Mouse (Mus musculus): ENCODE measurements around the gene Rimbp3. TPM values are rescaled to one million over a fixed set of nuclear protein-coding genes. Genes with fewer than 3 reads are reported as not detected.
"Not testable (repeated sequence)": the region's sequence is repeated elsewhere in the genome, so short reads cannot be mapped to it uniquely, and the experiment has no call there.

Rimbp3 gene
- total RNA-seq (2022) = under 1 TPM in 3 of 4 experiments, not detected in 1; 0.14 to 0.44 (median 0.22) TPM

DNA sequence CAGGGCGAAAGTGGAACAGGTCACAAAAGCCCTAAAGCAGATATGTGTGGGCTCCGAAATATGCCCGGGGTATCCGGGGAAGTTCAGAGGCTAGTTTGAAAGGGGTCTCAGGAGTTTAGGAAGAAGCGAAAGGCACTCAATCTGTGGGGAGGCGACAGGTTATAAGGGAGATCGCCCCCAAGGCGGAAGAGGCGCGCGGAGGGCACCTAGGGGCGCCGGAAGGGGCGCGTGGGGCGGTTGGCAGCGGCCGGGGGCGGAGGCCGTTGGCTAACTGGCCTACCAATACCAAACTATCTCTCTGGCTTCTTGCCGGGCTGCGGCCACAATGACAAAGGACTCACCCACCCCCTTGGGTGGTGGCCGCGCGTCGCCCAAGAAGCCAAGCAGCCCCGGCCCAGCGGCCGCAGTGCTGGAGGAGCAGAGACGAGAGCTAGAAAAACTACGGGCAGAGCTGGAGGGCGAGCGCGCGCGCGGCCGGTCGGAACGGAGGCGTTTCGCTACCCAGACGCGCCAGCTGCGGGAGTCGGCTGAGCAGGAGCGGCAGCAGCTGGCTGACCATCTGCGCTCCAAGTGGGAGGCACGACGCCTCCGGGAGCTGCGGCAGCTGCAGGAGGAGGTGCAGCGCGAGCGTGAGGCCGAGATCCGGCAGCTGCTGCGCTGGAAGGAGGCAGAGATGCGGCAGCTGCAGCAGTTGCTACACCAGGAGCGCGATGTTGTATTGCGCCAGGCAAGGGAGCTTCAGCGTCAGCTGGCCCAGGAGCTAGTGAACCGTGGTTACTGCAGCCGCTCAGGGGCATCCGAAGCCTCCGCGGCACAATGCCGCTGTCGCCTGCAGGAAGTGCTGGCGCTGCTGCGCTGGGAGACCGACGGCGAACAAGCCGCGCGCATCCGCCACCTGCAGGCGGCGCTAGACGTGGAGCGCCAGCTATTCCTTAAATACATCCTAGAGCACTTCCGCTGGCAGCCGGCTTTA is at the start of gene Rimbp3:
Rimbp3 (plus strand) TSS at position 215 of the 973 bp plus-strand sequence.
- peak; percentile 73 for DNase-seq (ENCODE audit: low spot score)

DNA sequence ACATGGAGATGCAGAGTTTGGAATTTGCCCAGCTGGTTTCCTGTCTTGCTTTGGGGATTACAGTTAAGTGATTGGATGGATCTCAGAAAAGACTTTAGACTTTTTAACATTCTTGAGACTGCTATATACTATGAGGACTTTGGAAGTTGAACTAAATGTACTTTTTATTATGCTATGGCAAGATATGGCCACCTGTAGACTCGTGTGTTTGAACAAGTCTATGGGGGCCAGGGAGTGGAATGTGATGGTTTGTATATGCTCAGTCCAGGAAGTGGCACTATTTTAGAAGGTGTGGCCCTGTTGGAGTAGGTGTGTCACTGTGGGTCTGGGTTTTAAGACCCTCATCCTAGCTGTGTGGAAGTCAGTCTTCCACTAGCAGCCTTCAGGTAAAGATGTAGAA is 42.9 kb upstream of the Rimbp3 start:
- DNase-seq (ENCODE audit: low spot score) = not testable (repeated sequence)

DNA sequence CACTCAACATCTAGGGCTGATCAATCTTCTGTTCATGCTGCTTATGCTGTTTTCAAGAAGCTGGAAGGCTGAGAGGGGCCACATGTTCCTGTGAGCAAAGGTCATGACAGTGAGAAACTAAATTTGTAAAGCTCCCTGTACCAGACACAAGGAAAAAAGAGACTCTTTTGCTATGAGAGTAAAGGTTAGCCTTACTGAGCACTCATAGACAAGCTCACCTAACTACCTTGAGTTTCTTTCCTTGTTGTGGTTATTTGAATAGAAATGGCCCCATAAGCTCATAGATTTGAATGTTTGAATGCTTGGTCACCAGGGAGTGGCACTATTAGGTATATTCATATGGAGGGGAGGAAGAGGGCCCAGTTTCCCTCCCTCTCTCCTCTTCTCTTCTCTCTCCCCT is 41.2 kb upstream of the Rimbp3 start:
- DNase-seq (ENCODE audit: low spot score) = no peak

DNA sequence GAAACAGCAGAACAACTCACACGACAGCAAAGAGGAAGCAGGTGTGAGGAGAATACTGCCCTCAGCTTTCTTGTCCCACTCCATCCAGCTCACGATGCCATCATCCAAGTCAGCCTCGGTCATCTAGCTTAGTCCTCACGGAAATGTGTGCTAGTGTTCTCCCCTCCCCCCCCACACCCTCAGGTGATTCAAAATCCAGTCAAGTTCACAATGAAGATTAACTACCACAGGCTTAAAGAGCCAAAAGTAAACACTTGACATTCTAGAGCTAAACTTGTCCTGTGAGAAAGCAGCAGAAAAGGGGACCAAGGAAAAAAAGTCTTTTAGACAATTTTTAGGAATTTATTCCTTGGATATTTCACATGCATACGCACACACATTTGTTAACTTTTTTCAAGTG is 40.4 kb upstream of the Rimbp3 start:
- no peak for DNase-seq (ENCODE audit: low spot score)

DNA sequence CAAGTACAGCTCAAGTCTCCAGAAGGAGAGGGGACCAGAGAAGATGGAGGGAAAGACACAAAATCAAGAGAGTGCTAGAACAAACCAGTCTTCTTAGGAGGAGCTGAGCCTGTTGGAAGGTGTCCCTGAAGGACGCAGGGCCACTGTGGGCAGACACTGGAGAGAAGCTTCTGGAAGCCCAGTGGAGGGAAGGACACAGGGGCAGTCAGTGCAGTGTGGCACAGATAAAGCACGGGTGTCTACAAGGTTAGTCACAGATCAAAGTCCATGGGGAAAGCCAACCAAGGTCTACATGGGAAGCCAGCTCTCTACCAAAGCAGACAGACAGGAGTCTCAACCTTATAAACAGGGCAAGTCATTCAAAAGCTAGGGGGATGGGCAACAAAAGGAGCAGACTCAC is 32.6 kb upstream of the Rimbp3 start:
- no peak for DNase-seq (ENCODE audit: low spot score)

DNA sequence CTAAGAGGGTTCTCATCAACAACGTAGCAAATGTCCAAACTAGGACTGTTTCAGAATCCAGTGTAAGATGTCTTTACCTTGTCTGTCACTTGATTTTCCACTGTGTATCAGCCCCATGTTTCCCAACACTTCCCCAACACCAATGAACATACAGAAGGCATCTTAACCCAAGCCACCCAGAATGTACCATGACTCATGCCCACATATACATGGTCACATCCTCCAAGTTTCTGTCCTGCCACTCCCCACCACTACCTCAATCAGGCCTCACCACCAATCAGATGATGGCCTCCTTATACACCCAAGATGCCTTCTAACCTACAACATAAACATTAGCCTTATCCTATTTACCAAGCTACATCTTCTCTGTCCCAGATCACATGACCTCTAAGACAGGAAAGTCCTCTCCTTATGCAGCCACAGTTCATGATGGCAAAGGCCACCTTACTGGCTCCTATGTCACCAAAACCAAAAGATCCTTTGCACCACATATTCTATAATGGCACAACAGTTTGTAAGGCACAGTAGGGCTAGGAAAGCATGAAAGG is 30.7 kb upstream of the Rimbp3 start:
- DNase-seq (ENCODE audit: low spot score) = no peak

DNA sequence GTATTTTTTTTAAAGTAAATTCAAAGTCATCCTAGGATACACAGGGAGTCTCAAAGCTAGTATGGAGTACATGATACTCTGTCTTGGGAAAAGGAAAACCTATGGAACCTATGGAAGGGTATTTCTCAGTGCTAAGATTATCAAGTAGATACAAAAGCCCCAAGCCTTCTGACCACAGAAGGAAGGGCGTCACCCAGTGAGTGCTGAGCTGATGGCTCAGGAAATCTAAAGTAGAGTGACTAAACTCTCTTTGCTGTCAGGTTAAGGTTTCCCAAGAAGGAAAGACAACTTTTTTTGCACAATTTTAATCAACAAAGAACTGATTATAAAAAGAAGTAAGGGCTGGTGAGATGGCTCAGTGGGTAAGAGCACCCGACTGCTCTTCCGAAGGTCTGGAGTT is 28.7 kb upstream of the Rimbp3 start:
- no peak for DNase-seq (ENCODE audit: low spot score)

DNA sequence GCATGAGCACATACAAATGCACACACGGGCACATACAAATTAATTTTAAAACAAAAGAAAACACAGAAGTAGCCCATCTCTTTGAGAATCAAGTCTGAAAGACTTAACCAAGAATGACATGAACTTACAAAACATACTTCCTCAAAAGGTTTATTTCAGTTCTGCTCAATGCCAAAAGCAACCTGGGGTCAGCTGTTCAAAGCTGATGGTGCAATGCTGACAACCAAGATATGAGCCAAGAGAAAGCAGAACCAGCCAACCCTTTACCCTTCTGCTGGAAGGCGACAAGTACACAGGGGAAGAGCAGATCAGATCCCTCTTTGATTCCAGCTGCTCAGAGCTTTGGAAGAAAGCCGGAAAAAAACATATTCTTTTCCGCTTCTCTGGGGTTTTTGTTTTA is 27.0 kb upstream of the Rimbp3 start:
- peak; percentile 31 for DNase-seq (ENCODE audit: low spot score)

DNA sequence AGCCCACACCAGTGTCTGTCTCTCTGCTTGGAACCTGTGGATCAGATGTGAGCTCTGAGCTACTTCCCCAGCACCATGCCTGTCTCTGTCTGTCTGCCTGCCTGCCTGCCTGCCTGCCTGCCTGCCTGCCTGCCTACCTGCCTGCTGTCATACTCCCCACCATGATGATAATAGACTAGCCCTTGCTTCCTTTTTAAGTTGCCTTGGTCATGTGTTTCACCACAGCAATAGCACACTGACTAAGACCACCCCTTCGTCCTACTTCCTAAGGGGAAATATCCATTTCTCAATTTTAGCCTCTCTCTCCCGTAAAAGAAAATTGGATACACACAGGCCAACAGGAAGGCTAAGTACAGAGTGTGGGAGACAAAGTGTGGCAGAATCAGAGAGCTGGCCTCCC is 26.3 kb upstream of the Rimbp3 start:
- DNase-seq (ENCODE audit: low spot score) = no peak

DNA sequence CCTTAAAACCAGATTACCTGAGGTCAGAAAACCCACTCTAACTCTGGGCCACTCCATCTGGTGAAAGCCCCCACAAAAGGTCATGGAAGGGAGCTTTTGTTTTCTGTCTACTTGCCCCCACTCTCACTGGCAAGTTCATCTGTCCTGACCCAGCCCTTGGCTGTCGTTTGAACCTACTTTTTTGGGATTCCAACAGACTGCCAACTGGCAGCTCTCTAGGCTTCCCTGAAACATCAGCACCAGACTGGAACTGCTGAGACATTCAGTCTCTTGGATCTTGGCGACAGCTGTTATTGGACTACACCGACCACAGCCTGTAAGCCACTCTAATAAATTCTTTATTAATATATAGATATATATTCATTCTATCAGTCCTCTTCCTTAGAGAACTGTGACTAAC is 25.4 kb upstream of the Rimbp3 start:
- no peak for DNase-seq (ENCODE audit: low spot score)

DNA sequence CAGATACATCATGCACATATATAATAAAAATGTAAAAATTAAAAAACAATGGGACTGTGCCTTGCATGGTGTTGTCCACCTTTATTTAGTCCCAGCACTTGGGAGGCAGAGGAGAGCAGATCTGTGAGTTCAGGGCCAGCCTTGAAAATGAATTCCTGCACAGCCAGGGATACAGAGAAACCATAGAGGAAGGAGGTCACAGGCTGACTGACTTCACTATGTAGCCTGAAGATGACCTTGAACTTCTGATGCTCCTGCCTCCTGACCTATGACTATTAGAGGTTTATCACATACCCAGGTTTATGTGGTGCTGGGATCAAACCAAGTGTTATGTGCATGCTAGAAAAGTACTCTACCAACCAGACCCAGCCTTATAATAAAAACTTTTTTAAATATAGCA is 22.9 kb upstream of the Rimbp3 start:
- no peak for DNase-seq (ENCODE audit: low spot score)

DNA sequence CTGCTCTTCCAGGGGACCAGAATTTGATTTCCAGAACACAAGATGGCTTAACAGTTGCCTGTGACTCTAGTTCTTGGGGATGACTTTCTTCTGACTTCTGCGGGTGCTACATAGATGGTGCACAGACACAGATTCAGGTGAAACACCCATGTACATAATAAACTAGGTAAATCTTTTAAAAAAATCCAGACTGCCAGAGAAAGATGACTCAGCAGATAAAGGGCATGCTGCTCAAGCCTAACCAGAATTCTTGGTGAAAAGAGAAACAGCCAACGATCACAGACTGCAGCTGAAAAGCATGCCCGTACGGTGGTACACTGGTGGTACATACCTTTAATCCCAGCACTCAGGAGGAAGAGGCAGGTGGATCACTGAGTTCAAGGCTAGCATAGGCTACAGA is 14.6 kb upstream of the Rimbp3 start:
- DNase-seq (ENCODE audit: low spot score) = no peak

DNA sequence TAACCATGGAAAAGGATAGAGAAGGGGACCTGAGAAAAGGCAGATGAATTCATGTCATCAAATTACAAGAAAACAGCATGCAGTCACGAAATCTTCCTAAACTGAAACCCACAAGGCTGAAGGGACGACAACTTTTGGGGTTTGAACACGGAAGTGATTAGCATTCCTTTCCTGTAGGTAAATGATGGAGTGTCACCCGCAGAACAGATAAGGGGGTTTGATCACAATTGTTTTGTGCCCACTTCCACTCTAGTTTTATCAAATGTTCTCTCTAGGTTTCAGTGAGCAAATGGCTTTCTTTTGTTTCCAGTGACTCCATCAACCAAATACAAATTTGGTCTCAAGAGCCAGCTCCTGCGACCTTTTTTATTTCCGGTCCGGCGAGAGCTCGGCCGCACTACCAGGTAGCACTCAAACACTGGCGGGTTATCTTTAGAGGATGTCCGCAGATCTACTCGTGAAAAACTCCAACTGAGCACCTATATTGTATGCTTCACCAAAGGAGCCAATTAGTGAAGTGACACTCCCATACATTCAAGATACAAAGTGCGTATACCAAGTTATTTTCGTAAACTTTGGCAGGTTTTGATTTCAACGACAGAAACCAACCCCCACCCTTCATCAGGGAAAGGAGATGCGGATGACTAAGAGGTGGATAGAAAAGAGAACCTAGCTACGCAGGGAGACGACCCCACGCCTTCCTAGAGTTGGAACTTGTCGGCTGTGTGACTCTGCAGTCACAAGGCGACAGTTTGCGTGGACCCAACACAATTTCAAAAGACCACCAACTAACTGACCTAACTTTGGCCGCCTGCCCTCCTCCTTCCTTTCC is 8.1 kb upstream of the Rimbp3 start:
- no peak for DNase-seq (ENCODE audit: low spot score)

DNA sequence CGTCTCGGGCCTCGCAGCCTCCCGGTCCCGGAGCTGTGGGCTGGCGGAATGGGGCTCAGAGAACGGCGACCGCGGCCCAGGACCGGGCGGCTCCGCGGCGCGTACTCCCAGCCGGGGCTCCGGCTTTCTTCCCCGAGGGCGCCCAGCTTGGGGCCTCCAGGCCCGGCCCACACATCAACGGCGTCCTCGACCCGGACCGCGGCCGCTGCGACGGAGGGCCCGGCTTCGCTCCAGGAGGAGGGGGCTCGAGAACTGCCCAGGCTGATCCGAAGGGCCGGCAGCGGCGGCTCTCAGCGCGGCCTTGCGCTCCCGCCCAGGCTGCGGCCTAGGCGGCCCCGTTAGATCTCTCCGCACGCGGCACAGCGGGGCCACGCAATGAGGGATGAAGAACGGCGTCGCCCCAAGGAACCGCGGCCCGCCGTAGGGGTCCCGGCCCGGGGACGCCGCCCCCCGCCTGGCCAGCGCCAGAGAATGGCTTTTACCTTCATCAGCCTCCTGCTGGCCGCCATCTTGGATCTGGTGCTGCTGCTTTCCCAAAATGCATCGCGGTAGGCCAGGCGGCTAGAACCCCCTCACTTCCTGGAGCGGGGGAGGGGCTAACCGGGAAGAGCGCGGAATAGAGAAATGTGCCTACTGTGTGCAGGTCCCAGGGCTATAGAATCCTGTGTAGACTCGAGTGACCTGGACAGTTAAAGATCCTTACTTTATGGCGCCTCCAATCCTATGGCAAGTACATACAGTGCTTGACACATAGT is 7.3 kb upstream of the Rimbp3 start:
- DNase-seq (ENCODE audit: low spot score) = peak; percentile 85

DNA sequence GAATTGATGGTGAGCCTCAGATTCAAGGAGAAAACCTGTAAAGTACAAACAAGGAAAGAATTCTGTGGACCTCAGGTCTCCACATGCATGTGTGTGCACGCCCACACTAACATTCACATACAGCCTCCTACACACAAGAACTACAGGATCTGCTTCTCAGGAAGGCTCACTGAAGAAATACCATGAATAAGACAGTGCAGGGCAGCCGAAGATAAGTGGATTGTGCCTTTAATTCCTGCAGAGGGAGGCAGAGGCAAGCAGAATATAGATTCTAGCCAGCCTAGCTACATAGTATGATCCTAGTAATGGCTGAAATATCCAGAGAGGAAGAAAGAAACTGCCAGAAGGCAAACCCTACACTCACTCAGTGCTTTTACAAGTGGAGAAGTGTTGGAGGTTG is 6.4 kb upstream of the Rimbp3 start:
- DNase-seq (ENCODE audit: low spot score) = no peak

DNA sequence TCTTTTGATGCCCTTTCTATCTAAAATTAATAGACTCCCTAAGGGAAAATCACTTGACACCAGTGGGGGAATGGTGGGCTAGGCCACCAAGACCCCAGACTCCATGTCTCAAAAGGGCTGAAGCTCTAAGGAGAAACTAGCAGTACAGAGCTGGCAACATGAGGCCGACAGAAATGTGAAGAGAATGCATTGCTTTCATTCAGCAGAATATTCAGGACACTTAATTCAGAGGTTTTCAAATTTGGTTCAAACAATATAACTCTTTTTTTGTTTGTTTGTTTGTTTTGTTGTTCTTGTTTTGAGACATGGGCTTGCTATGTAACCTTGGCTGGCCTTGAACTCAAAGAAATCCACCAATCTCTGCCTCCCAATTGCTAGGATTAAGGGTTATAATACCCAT is 5.9 kb upstream of the Rimbp3 start, which contains the start of gene Ube2l3:
Ube2l3 (minus strand) TSS at position 101 of the 400 bp plus-strand sequence.
- DNase-seq (ENCODE audit: low spot score) = no peak

DNA sequence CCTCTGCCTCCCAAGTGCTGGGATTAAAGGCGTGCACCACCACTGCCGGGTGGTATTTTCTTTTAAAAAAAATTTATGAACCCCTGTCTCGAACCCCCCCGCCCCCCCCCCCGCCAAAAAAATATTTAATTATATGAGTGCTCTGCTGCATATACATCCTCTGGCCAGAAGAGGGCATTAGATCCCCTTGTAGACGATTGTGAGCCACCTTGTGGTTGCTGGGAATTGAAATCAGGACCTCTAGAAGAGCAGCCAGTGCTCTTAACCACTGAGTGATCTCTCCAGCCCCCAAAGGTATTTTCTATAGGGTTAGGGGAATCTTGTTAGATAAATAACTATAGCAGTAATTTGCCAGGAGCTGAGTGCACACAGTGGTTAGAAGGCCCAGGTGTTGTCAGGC is 3.4 kb upstream of the Rimbp3 start:
- peak; percentile 25 for DNase-seq (ENCODE audit: low spot score)

DNA sequence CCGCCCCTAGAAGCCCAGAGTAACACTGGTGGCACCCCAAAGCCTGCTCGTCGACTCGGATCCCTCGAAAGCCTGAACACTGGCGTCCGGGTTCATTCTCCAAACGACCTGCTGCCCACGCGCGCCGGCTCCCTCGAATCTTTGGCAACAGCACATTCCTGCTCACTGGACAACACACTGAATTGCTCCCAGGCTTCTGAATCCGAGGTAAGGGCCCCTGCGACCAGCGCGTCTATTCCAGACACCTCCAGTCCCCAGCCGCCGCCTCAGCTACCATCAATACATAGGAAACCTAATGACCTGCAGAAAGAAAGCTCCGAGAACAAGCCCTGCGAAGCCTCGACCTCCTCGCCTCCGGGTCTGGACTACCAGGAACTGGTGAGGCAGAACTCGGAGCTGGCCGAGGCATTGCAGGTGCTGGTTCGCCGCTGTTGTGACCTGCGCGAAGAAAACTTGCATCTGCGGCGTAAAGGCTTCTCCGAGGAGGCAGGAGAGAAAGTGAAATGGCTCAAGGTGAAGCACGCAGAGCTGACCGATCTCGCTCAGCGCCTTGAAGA is 1.1 kb downstream of the Rimbp3 start:
- no peak for DNase-seq (ENCODE audit: low spot score)

DNA sequence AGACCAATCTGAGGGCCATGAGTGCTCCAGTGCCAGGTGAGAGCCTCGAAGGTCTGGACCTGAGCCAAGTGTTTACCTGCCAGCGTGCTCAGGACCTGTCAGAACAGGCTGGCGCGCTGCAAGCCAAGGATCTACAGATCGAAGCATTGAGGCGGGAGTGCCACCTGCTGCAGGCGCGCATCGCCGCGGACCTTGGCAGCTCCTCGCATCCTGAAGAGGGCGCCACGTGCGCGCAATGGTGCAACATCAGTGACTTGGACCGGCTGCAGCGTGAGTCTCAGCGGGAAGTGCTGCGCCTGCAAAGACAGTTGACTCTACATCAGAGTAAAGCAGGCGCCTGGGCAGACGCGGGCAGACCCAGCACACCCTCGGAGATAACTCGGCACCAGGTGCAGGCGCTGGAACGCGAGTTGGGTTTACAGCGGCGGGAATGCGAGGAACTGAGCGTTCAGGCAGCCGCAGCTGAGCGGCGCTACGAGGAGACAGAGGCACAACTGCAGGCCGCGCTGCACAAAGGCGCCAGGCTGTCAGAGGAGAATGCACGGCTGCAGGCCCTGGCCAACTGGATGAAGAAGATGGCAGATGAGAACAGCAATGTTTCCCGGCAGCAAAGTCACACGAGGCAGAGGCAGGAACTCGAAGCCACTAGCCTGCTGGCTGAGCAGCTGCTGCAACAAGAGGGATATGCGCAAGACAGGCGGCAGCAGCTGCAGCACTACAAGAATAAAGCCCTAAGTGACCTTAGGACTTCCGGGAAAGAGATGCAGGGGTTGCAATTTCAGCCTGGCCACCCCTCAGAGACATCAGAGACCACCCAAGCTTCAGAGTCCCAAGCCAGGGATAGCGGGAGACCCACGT is 1.8 kb downstream of the Rimbp3 start:
- DNase-seq (ENCODE audit: low spot score) = peak; percentile 85
